Mouse (Mus musculus) testis, adult 2 months (tissue): ENCODE data around the gene Atpaf1.

Experiments
- CTCF ChIP-seq: fragments of 200-500 bp; IDR thresholded peaks from 2 replicates; pipeline ENCODE4 v1.5.1; 2012; ENCODE audit warnings: low read depth, mild to moderate bottlenecking, inconsistent platforms, low read length, moderate library complexity; ENCODE audit not compliant: control insufficient read depth, insufficient read depth, insufficient replicate concordance
- POLR2A ChIP-seq: fragments of 200-500 bp; IDR thresholded peaks from 2 replicates; pipeline ENCODE4 v1.6.1; 2012; ENCODE audit warnings: low read depth, mild to moderate bottlenecking, inconsistent platforms, low read length, moderate library complexity; ENCODE audit not compliant: control insufficient read depth

- no peak for TF ChIP-seq CTCF
- no peak for TF ChIP-seq POLR2A
Observed at GRCm38 (mm10) chr4:115820199-115820598, 35.6 kb downstream of the Atpaf1 start.
